Comparison of ENCODE assay signal across 8 mouse cellular contexts in genomic region chr2:31088871-31089270, GRCm38 (mm10). TPM values are rescaled to one million over a fixed set of nuclear protein-coding genes. Genes with fewer than 3 reads are reported as not detected.
DNase-seq lines count a peak whose midpoint lies in the region; ATAC-seq and TF ChIP-seq lines count a peak whose summit lies in the region.

No protein-coding gene starts in this region.

- H3K9ac ChIP-seq in heart, adult 2 months (ENCODE audit: low read depth, low read length) = no peak overlapping the region
- H3K9ac ChIP-seq in lung, embryonic 16.5 days (ENCODE audit: low read length) = no peak overlapping the region
- 0 out of 2 replicates have a peak overlapping the region, but pooled peaks have one; percentile 54 for H3K9ac ChIP-seq in embryonic facial prominence, embryonic 13.5 days
- no peak overlapping the region for H3K9ac ChIP-seq in midbrain, postnatal 0 days (replicated peaks; ENCODE audit: low read length, poor library complexity, severe bottlenecking)

- TF ChIP-seq POLR2A in heart, adult 2 months (IDR thresholded peaks at IDR 0.05; ENCODE audit: insufficient read depth, low read depth, low read length) = no peak
- TF ChIP-seq POLR2A in lung, adult 2 months (IDR thresholded peaks at IDR 0.05; ENCODE audit: borderline replicate concordance, extremely low read depth, low read depth, low read length) = no peak
- no peak for TF ChIP-seq POLR2A in thymus, adult 2 months (IDR thresholded peaks at IDR 0.05; ENCODE audit: control insufficient read depth, extremely low read depth, insufficient read depth, low read length, poor library complexity)

- TF ChIP-seq EP300 in heart, adult 2 months (IDR thresholded peaks at IDR 0.05; ENCODE audit: insufficient read depth, low read depth, low read length) = no peak

- 77% methylated on average over 8 of the region's 8 CpGs for WGBS in heart, adult 2 months
- 71% methylated on average over 8 of the region's 8 CpGs for WGBS in lung, embryonic 16.5 days
- 75% methylated on average over 8 of the region's 8 CpGs for WGBS in lung, adult 2 months
- 76% methylated on average over 8 of the region's 8 CpGs for WGBS in embryonic facial prominence, embryonic 13.5 days
- 75% methylated on average over 8 of the region's 8 CpGs for WGBS in thymus, adult 2 months
- 88% methylated on average over 8 of the region's 8 CpGs for WGBS in midbrain, postnatal 0 days

- peaks cover 13% of the 10 kb centered on the region for H3K4me1 ChIP-seq in heart, adult 2 months (ENCODE audit: control insufficient read depth, insufficient read depth, low read length)
- peaks cover 23% of the 10 kb centered on the region for H3K4me1 ChIP-seq in lung, embryonic 16.5 days (replicated peaks; ENCODE audit: control insufficient read depth, insufficient read depth, low read length)
- peaks cover 7% of the 10 kb centered on the region; the same call in 1 of the 2 replicates for H3K4me1 ChIP-seq in lung, adult 2 months (ENCODE audit: control insufficient read depth, insufficient read depth, low read length)
- H3K4me1 ChIP-seq in embryonic facial prominence, embryonic 13.5 days = peaks cover 28% of the 10 kb centered on the region
- H3K4me1 ChIP-seq in thymus, adult 2 months (replicated peaks; ENCODE audit: control insufficient read depth, insufficient read depth, low read length) = peaks cover 31% of the 10 kb centered on the region
- H3K4me1 ChIP-seq in midbrain, postnatal 0 days (ENCODE audit: insufficient read depth, low read length) = no peaks in the 10 kb centered on the region

- intact Hi-C loops in heart, adult 2 months (cut with DNase I) = loop anchor here (2.0 kb wide), 1 partner anchor 52 kb away; no protein-coding TSS in a partner anchor
- intact Hi-C loops in left cerebral cortex, postnatal 14 days (cut with DNase I) = no loop called here

- peak overlapping the region; percentile 77 for H3K27ac ChIP-seq in heart, adult 2 months
- peak overlapping the region; percentile 31; the same call in 1 of the 2 replicates for H3K27ac ChIP-seq in lung, embryonic 16.5 days (ENCODE audit: low read length)
- no peak overlapping the region for H3K27ac ChIP-seq in embryonic facial prominence, embryonic 13.5 days
- peak overlapping the region; percentile 20; the same call in 1 of the 2 replicates for H3K27ac ChIP-seq in thymus, adult 2 months (ENCODE audit: control insufficient read depth, insufficient read depth, low read length)
- no peak overlapping the region for H3K27ac ChIP-seq in midbrain, postnatal 0 days (ENCODE audit: low read depth, low read length)

- H3K36me3 ChIP-seq in heart, adult 2 months (ENCODE audit: control insufficient read depth, insufficient read depth, low read length) = peaks cover 3% of the 10 kb centered on the region; the same call in 1 of the 2 replicates
- H3K36me3 ChIP-seq in lung, embryonic 16.5 days (ENCODE audit: control insufficient read depth, insufficient read depth, low read length) = peaks cover 8% of the 10 kb centered on the region
- peaks cover 26% of the 10 kb centered on the region for H3K36me3 ChIP-seq in embryonic facial prominence, embryonic 13.5 days
- peaks cover 29% of the 10 kb centered on the region for H3K36me3 ChIP-seq in thymus, adult 2 months (ENCODE audit: control insufficient read depth, insufficient read depth, low read length)
- peaks cover 8% of the 10 kb centered on the region for H3K36me3 ChIP-seq in midbrain, postnatal 0 days (ENCODE audit: insufficient read depth, low read length)

- no peaks in the 10 kb centered on the region for H3K27me3 ChIP-seq in heart, adult 2 months (ENCODE audit: control insufficient read depth, insufficient read depth, low read length)
- H3K27me3 ChIP-seq in lung, embryonic 16.5 days (ENCODE audit: control insufficient read depth, insufficient read depth, low read depth, low read length) = no peaks in the 10 kb centered on the region
- no peaks in the 10 kb centered on the region for H3K27me3 ChIP-seq in embryonic facial prominence, embryonic 13.5 days
- no peaks in the 10 kb centered on the region for H3K27me3 ChIP-seq in thymus, adult 2 months (ENCODE audit: control insufficient read depth, insufficient read depth, low read length)
- H3K27me3 ChIP-seq in midbrain, postnatal 0 days (ENCODE audit: insufficient read depth, low read length) = no peaks in the 10 kb centered on the region

- no peak for ATAC-seq in lung, embryonic 16.5 days (ENCODE audit: low read depth)
- no peak for ATAC-seq in embryonic facial prominence, embryonic 13.5 days (ENCODE audit: insufficient number of reproducible peaks, insufficient read depth, low FRiP score, low TSS enrichment, low read depth)
- no peak for ATAC-seq in midbrain, postnatal 0 days (ENCODE audit: low FRiP score)

- H3K79me2 ChIP-seq in heart, adult 2 months (replicated peaks; ENCODE audit: control insufficient read depth, insufficient read depth, low read length) = no peaks in the 10 kb centered on the region

- TF ChIP-seq CTCF in heart, adult 2 months (IDR thresholded peaks at IDR 0.05) = no peak
- no peak for TF ChIP-seq CTCF in lung, adult 2 months (IDR thresholded peaks at IDR 0.05; ENCODE audit: insufficient read depth, low read length)
- no peak for TF ChIP-seq CTCF in thymus, adult 2 months (IDR thresholded peaks at IDR 0.05; ENCODE audit: borderline replicate concordance, control insufficient read depth, extremely low read depth, insufficient read depth, low read length, poor library complexity)
- no peak for TF ChIP-seq CTCF in midbrain, postnatal 0 days (IDR thresholded peaks at IDR 0.05)

- no peak overlapping the region for H3K4me2 ChIP-seq in lung, embryonic 16.5 days (ENCODE audit: low read depth, low read length)
- H3K4me2 ChIP-seq in embryonic facial prominence, embryonic 13.5 days = no peak overlapping the region
- H3K4me2 ChIP-seq in midbrain, postnatal 0 days (ENCODE audit: low read depth, low read length, poor library complexity, severe bottlenecking) = no peak overlapping the region

- DNase-seq in heart, adult 2 months = no peak
- no peak for DNase-seq in heart, adult 9 months (ENCODE audit: low spot score in 2 of 2)
- DNase-seq in lung, adult 2 months = no peak
- DNase-seq in thymus, adult 2 months = peak; percentile 54
- no peak for DNase-seq in left cerebral cortex, postnatal 14 days (ENCODE audit: low spot score in 2 of 2)
- no peak for DNase-seq in midbrain, postnatal 0 days (ENCODE audit: low spot score)

- H3K4me3 ChIP-seq in heart, adult 2 months = no peak overlapping the region
- H3K4me3 ChIP-seq in lung, embryonic 16.5 days (ENCODE audit: low read length) = no peak overlapping the region
- H3K4me3 ChIP-seq in lung, adult 2 months (replicated peaks; ENCODE audit: extremely low read depth, low read depth, low read length) = no peak overlapping the region
- H3K4me3 ChIP-seq in embryonic facial prominence, embryonic 13.5 days = no peak overlapping the region
- H3K4me3 ChIP-seq in thymus, adult 2 months (ENCODE audit: control insufficient read depth, insufficient read depth, low read length) = no peak overlapping the region
- H3K4me3 ChIP-seq in midbrain, postnatal 0 days (ENCODE audit: low read depth, low read length) = no peak overlapping the region

- no peaks in the 10 kb centered on the region for H3K9me3 ChIP-seq in lung, embryonic 16.5 days (ENCODE audit: control insufficient read depth, low read length)
- H3K9me3 ChIP-seq in embryonic facial prominence, embryonic 13.5 days = no peaks in the 10 kb centered on the region
- H3K9me3 ChIP-seq in midbrain, postnatal 0 days (ENCODE audit: low read length) = no peaks in the 10 kb centered on the region

RNA-seq across cellular contexts. Expression of gene Fnbp1, which starts 52.9 kb away (rescaled TPM):
- 10 to 100 TPM; 49.0 to 53.6 TPM for total RNA-seq in heart, adult 2 months (2021)
- polyA plus RNA-seq in heart, adult 2 months (2012; rRNA removed) = 40.3 and 46.1 TPM in 2 replicates
- 15.6 and 18.1 TPM in 2 replicates for polyA plus RNA-seq in lung, embryonic 16.5 days (2015; fragmentation: Nextera tagmentation; extraction: Ambion mirVana)
- polyA plus RNA-seq in lung, adult 2 months (2012; rRNA removed) = 39.9 and 47.4 TPM in 2 replicates
- polyA plus RNA-seq in embryonic facial prominence, embryonic 13.5 days (2015; fragmentation: Nextera tagmentation; extraction: Ambion mirVana) = 29.4 and 33.0 TPM in 2 replicates
- 148 and 160 TPM in 2 replicates for polyA plus RNA-seq in thymus, adult 2 months (2012; rRNA removed)
- total RNA-seq in left cerebral cortex, postnatal 14 days (2021) = 10 to 100 TPM; 73.0 to 74.2 TPM
- 22.1 and 23.6 TPM in 2 replicates for total RNA-seq in midbrain, postnatal 0 days (2014; rRNA removed)
- 25.2 and 30.7 TPM in 2 replicates for polyA plus RNA-seq in midbrain, postnatal 0 days (2015; fragmentation: Nextera tagmentation; extraction: Ambion mirVana)

Comparison
In these comparisons a context has a peak if more than half of its experiments do, and no peak if none do; other contexts are left out.
1. H3K27ac ChIP-seq: peak in heart, adult 2 months (single experiment), lung, embryonic 16.5 days (single experiment) and thymus, adult 2 months (single experiment); none in embryonic facial prominence, embryonic 13.5 days (single experiment) and midbrain, postnatal 0 days (single experiment).